Mouse (Mus musculus) cerebellum, adult 2 months (tissue): ENCODE measurements around the gene Sf1.

Source experiments
- CTCF ChIP-seq: fragments of 200-500 bp; IDR thresholded peaks from 2 replicates; pipeline ENCODE4 v1.5.1; 2011; ENCODE audit warnings: low read depth, mild to moderate bottlenecking, control low read depth, low read length, moderate library complexity, borderline replicate concordance; ENCODE audit not compliant: insufficient read depth
- POLR2A ChIP-seq: fragments of 200-500 bp; IDR thresholded peaks from 2 replicates; pipeline ENCODE4 v1.6.1; 2011; ENCODE audit warnings: low read length, control low read depth, borderline replicate concordance; ENCODE audit not compliant: insufficient read depth

DNA sequence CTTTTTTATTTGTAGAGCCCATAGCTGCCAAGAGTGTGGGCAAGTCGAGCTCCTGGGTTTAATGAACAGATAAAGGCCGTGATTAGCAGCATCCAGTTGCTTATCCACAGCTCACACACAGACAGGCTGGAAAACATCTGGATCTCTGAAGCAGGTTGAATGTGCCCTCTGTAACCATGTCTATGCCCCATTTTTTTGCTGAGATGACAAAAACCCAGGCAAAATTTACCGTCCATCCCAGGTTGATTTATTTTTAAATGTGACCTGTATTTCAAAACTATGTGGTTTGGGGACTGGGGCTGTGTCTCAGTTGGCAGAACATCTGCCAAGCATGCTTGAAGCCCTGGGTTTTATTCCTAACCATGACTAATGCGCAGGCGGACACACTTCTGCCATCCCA is 45.7 kb downstream of the Sf1 start:
- TF ChIP-seq CTCF (no peak), POLR2A (no peak)
